Mouse (Mus musculus): ENCODE results near the gene Il1rl2.

DNA sequence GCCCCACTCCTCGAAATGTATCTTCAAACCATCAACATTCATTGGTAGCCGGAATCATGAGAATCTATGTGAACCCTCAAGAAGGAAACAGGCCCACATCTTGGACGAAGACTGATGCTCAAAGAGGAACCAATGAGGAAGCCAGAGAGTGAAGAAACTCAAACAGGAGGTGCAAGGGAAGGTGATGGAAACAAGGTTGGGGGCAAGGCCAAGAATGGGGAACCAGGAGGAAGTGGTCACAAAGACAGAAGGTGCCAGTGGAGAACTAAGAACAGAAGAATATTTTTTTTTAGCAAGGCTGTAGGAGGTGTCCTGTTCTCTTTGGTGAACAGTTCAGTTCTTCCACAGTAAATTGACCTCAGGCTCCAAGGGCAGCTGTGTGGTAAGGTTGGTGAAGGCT lies 67.0 kb downstream of the Il1rl2 start:
- no peak for TF ChIP-seq CTCF (IDR thresholded peaks at IDR 0.05; ENCODE audit: low read depth, low read length)
- TF ChIP-seq POLR2A (IDR thresholded peaks at IDR 0.05; ENCODE audit: extremely low read depth, insufficient read depth, low read length), result no peak
